Mouse (Mus musculus): Measurements from ENCODE around the gene Ino80.

The Ino80 gene

DNA sequence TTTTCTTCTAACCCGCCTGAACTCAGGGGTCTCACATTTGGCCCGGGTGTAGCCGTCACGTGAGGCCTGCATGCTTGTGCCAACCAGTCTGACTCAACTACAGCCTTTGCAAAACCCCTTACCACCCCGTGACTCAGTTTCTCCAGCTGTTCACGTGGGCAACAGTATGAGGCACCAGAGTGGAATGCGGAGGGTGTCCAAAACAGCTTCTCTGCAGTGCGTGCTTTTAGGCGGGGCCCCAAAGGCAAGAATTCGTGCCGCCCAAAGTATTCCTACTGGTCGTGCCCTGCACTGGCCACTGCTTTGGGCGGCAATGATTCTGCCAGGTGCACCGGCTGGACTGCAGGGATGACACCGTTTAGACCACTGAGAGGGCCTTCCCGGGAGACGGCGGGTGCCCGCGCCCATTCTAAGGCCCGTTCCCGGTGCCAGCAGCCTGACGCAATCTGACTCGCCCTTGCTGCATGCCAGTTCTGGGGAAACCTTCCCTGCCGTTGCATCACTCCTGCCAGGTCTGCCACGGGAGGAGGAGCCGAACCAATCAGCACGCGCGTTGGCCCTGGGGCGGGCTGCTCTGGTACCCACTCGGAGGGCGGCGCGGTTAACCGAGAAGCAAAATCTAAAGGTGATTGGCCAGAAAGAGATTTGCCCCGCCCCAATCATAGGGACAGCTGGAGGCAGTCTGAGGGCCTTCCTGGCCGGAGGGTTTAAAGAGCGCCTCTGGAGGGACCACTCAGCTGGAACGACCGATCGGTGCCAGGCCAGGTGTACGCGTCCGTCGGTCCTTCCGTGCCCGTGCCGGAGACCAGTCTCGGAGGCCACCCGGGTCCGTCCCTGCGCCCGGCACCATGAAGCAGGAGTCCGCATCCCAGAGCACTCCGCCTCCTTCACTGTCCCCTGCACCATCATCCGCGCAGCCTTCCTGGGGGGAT, 126.7 kb downstream of the Ino80 start, which contains the start of gene Chac1:
Gene Chac1, plus strand, starts transcription at position 675 of the 932 bp plus-strand sequence.
- peak; percentile 56 for DNase-seq

DNA sequence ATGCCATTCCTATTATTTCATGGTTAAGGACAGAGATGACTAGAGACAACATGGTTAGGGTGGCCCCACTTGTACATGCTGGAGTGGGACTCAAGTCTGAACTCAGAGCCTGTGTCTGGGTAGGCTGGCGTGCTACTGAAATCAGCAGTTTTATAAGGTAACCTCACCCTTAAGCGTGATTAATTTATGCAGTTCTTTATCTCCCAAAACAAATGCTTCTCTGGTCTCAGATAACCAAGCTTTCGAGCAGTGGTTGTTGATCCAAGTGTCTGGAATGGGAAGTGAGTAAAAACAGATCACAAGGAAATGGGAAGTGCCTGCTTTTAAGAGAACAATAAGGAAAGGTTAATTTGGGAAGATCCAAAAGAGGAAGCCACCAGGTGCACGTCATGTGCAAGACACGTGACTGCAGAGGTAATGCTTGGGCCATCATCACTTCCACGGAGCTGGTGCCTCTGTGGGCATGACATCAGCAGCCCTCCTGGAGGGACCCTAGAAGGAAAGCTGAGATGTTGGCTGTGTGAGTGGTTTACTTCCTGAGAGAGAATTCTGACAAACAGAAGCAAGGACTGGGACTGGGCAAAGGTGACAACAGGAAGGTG, 132.8 kb downstream of the Ino80 start:
- DNase-seq, result no peak

DNA sequence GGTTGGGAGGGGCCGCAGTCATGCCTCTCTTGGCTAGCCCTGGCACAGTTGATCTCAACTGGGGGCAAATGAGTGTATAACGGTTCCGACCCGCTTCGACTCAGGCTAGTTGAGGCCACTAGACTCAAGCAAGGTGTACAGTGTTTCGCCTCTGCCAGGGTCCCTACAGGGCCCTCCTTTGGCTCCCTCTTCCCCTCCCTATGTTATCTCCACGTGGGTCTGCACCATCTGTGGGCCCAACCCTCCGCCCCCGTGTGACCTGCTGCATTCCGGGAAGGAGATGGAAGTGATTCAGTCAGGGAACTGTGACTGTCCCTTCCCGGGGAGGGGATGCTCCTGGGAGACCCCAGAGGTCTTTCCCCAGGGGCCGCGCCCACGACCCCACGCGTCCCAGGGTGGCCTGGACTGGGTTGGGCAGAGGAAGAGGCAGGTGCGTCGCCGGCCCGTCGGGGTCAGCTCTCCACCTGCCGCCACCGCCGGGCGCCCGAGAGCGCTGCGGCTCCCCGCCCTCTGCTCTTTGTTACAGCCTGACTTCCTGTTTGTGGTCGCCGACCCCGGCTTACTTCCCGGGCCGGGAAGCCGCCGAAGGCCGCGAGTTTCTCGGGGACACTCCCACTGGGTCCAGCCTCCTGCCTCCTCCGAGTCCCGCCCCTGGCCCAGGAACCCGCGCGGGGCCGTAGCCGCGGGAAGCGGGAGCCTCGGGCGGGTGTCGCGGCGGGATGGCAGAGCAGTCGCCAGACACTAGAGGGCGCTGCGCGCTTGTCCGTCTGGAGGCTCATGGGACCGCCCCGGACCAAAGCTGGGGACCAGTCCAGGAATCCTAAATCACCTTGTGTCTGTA, 139.8 kb downstream of the Ino80 start:
- peak; percentile 83 for DNase-seq

GRCm38 (mm10) chr2:119336470-119336869, 141.0 kb downstream of the Ino80 start:
- DNase-seq, result peak; percentile 28

- DNase-seq, result no peak
Observed at GRCm38 (mm10) chr2:119336002-119336401, 141.5 kb downstream of the Ino80 start.

- DNase-seq, result no peak
Observed at GRCm38 (mm10) chr2:119335535-119335934, 142.0 kb downstream of the Ino80 start.

GRCm38 (mm10) chr2:119334964-119335525, 142.4 kb downstream of the Ino80 start:
- DNase-seq, result no peak

GRCm38 (mm10) chr2:119334135-119334534, 143.4 kb downstream of the Ino80 start:
- no peak for DNase-seq

GRCm38 (mm10) chr2:119332177-119332661, 145.3 kb downstream of the Ino80 start:
- DNase-seq, result no peak

GRCm38 (mm10) chr2:119330795-119331194, 146.7 kb downstream of the Ino80 start:
- DNase-seq, result no peak

- no peak for DNase-seq
Observed at GRCm38 (mm10) chr2:119329123-119329817, 148.2 kb downstream of the Ino80 start.

GRCm38 (mm10) chr2:119328546-119328945, 148.9 kb downstream of the Ino80 start:
- DNase-seq, result no peak

- no peak for DNase-seq
Observed at GRCm38 (mm10) chr2:119327942-119328526, 149.5 kb downstream of the Ino80 start.

GRCm38 (mm10) chr2:119327102-119327480, 150.4 kb downstream of the Ino80 start:
- peak; percentile 73 for DNase-seq

- DNase-seq, result no peak
Observed at GRCm38 (mm10) chr2:119326161-119327101, 151.1 kb downstream of the Ino80 start.

GRCm38 (mm10) chr2:119325568-119326143, 151.8 kb downstream of the Ino80 start, which contains the start of gene Dll4:
Gene Dll4, plus strand, starts transcription at chr2:119325784.
- peak; percentile 32 for DNase-seq

DNA sequence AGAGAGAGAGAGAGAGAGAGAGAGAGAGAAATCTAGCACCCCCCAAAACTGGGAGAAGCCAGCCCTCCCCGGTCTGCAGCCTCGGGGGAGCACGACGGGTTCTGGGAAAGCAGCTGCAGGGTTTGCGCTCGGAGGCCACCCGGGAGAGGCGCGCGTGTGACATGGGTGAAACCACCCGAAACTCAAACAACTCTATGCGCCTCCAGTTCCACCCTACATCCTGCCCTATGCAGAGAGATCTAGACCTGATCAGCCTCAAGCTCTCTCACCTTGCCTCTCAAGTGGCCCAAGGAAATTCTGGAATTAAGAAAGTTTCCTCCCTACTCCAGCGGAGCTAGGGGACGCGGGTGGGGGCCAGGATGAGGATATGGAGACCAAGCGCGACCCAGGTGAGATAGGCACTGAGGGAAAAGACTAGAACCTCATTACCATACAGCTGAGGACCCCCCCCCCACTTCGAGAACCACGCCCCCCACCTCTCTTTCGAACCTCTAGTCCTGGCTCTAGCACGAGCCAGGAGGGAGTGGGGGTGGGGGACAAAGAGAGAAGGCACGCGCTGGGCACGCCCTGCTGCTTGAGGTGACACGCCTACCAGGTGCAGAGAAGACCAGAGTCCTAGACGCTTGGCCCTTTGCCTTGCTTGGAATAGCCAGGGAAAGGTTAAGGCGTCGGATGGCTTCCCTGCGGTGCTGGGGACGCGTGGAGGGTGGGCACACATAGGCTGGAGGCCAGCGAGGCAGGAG, 152.7 kb downstream of the Ino80 start:
- DNase-seq, result peak; percentile 36

- DNase-seq, result no peak
Observed at GRCm38 (mm10) chr2:119323866-119324575, 153.5 kb downstream of the Ino80 start.

All from thymus, postnatal 14 days (tissue).